Mouse (Mus musculus): Measurements from ENCODE around the gene Gprc5a. TPM values are rescaled to one million over a fixed set of nuclear protein-coding genes. Genes with fewer than 3 reads are reported as not detected.

The Gprc5a gene
- total and polyA plus RNA-seq, 3 experiments: 0.08 to 0.59 TPM; not detected in 1

DNA sequence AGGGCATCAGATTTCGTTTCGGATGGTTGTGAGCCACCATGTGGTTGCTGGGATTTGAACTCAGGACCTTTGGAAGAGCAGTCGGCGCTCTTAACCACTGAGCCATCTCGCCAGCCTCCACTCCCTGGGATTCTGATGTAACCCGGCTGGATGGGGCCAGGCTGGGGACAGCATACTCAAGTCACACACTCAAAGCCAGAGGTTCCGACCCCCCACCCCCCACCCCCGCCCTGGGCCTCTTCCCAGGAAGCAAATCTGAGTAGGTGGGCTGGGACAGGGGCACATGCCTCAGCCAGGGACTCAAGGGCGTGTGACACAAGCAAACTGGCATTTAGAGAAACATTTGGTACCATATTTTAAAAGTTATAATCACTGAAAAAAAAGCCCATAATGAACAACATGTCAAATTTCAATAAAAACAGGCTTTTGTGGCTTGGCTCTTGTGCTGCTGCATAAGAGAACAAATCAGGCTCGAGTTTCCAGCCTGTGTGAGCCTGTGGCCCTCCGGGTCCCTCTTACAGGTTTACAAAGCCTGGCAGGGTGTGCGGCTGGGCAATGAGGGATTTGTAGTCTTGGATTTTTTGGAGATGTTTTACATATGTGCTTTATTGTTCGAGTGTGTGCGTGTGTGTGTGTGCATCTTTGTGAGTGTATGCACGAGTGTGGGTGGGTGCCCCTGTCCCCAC lies 35.5 kb downstream of the Gprc5a start:
- Histone ChIP-seq H3K4me3 (replicated peaks in 1 of 3; ENCODE audit: low read depth in 2 of 3, low read length in 2 of 3, poor library complexity in 1 of 3) (no peak overlapping the region), H3K27me3 (replicated peaks) (no peaks in the 10 kb centered on the region), H3K79me2 (replicated peaks; ENCODE audit: control insufficient read depth, extremely low read depth, insufficient read depth, poor library complexity, severe bottlenecking) (no peaks in the 10 kb centered on the region), H3K9ac (ENCODE audit: insufficient read depth, low read depth) (no peak overlapping the region), H3K4me2 (ENCODE audit: insufficient read depth, low read depth, poor library complexity, severe bottlenecking) (no peak overlapping the region), H3K9me3 (replicated peaks; ENCODE audit: low read length) (no peaks in the 10 kb centered on the region), H3K4me1 (ENCODE audit: control insufficient read depth in 1 of 2, insufficient read depth in 2 of 2) (no peaks in the 10 kb centered on the region), H3K36me3 (replicated peaks in 1 of 2; ENCODE audit: control insufficient read depth in 1 of 2, insufficient read depth in 1 of 2, low read length in 1 of 2) (no peaks in the 10 kb centered on the region), H3K27ac (ENCODE audit: insufficient read depth, low read depth) (no peak overlapping the region)
- DNase-seq (ENCODE audit: extremely low read depth): no peak
- in situ Hi-C loops (cut with MboI; ENCODE audit: low pct_ligation_motif_present, low pct_unique_long_range_greater_than_20kb, low sequenced_read_pairs): no loop called here
- dilution Hi-C loops (cut with MboI; ENCODE audit: extremely low pct_ligation_motif_present, extremely low pct_unique_long_range_greater_than_20kb, low sequenced_read_pairs): no loop called here
- no peak for TF ChIP-seq IRF4 (IDR thresholded peaks at IDR 0.05; ENCODE audit: low read depth, low read length)

DNA sequence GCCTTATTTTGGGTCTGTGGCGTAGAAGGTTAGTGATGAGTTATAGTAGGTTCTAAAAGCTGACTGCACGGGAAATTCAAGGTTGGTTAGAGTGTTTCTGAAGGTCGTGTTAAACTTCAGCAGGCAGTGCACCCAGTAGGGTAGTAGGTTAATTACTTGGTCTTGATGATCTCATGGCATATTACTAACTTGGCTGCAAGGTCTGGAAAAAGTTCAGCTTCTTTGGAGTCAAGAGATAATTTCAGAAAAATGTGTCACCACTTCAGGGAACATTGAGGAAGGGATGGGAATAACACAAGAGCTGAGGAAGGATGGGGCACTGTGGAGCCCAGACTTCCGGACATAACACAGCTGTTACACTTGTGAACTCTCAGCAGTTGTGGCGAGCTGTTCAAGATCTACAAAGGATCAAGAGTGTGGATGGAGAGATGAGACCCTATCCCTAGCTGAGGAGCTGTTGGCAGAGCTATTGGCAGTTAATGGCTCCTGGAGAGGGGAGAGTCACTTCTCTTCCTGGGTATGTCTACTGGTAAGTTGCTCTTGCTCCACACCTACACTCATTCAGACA lies 37.4 kb downstream of the Gprc5a start:
- H3K4me1 ChIP-seq (ENCODE audit: control insufficient read depth in 1 of 2, insufficient read depth in 2 of 2): no peaks in the 10 kb centered on the region
- H3K9ac ChIP-seq (ENCODE audit: insufficient read depth, low read depth): no peak overlapping the region
- H3K4me3 ChIP-seq (replicated peaks in 1 of 3; ENCODE audit: low read depth in 2 of 3, low read length in 2 of 3, poor library complexity in 1 of 3): no peak overlapping the region
- H3K9me3 ChIP-seq (replicated peaks; ENCODE audit: low read length): no peaks in the 10 kb centered on the region
- DNase-seq (ENCODE audit: extremely low read depth): no peak
- TF ChIP-seq MAX (IDR thresholded peaks at IDR 0.05; ENCODE audit: low read length) (no peak), TBP (conservative IDR thresholded peaks at IDR 0.05; ENCODE audit: low read depth, low read length) (no peak), POLR2AphosphoS2 (IDR thresholded peaks at IDR 0.05; ENCODE audit: low read depth, low read length) (no peak), MAZ (IDR thresholded peaks at IDR 0.05; ENCODE audit: low read depth, low read length) (no peak), KAT2A (IDR thresholded peaks at IDR 0.05; ENCODE audit: insufficient replicate concordance, low read length) (no peak), NRF1 (IDR thresholded peaks at IDR 0.05; ENCODE audit: low read depth, low read length) (no peak), HCFC1 (IDR thresholded peaks at IDR 0.05; ENCODE audit: low read depth, low read length) (no peak)
- no peak overlapping the region for H3K27ac ChIP-seq (ENCODE audit: insufficient read depth, low read depth)
- dilution Hi-C loops (cut with MboI; ENCODE audit: extremely low pct_ligation_motif_present, extremely low pct_unique_long_range_greater_than_20kb, low sequenced_read_pairs): no loop called here
- no peaks in the 10 kb centered on the region for H3K27me3 ChIP-seq (replicated peaks)
- no peaks in the 10 kb centered on the region for H3K36me3 ChIP-seq (replicated peaks in 1 of 2; ENCODE audit: control insufficient read depth in 1 of 2, insufficient read depth in 1 of 2, low read length in 1 of 2)
- no peak overlapping the region for H3K4me2 ChIP-seq (ENCODE audit: insufficient read depth, low read depth, poor library complexity, severe bottlenecking)
- no peaks in the 10 kb centered on the region for H3K79me2 ChIP-seq (replicated peaks; ENCODE audit: control insufficient read depth, extremely low read depth, insufficient read depth, poor library complexity, severe bottlenecking)
- in situ Hi-C loops (cut with MboI; ENCODE audit: low pct_ligation_motif_present, low pct_unique_long_range_greater_than_20kb, low sequenced_read_pairs): no loop called here

- DNase-seq (ENCODE audit: extremely low read depth): no peak
- H3K9me3 ChIP-seq (replicated peaks; ENCODE audit: low read length): no peaks in the 10 kb centered on the region
- dilution Hi-C loops (cut with MboI; ENCODE audit: extremely low pct_ligation_motif_present, extremely low pct_unique_long_range_greater_than_20kb, low sequenced_read_pairs): no loop called here
- H3K9ac ChIP-seq (ENCODE audit: insufficient read depth, low read depth): no peak overlapping the region
- H3K4me3 ChIP-seq (replicated peaks in 1 of 3; ENCODE audit: low read depth in 2 of 3, low read length in 2 of 3, poor library complexity in 1 of 3): no peak overlapping the region
- no peaks in the 10 kb centered on the region for H3K36me3 ChIP-seq (replicated peaks in 1 of 2; ENCODE audit: control insufficient read depth in 1 of 2, insufficient read depth in 1 of 2, low read length in 1 of 2)
- no peaks in the 10 kb centered on the region for H3K79me2 ChIP-seq (replicated peaks; ENCODE audit: control insufficient read depth, extremely low read depth, insufficient read depth, poor library complexity, severe bottlenecking)
- H3K27me3 ChIP-seq (replicated peaks): no peaks in the 10 kb centered on the region
- H3K4me1 ChIP-seq (ENCODE audit: control insufficient read depth in 1 of 2, insufficient read depth in 2 of 2): no peaks in the 10 kb centered on the region; a peak in 1 of 4 replicates
- TF ChIP-seq JUN (IDR thresholded peaks at IDR 0.05; ENCODE audit: insufficient read depth, low read depth, low read length): no peak
- no peak for TF ChIP-seq NRF1 (IDR thresholded peaks at IDR 0.05; ENCODE audit: low read depth, low read length)
- TF ChIP-seq RCOR1 (conservative IDR thresholded peaks at IDR 0.05; ENCODE audit: low read depth, low read length): no peak
- TF ChIP-seq USF1 (IDR thresholded peaks at IDR 0.05; ENCODE audit: low read depth, low read length): no peak
- TF ChIP-seq MXI1 (IDR thresholded peaks at IDR 0.05; ENCODE audit: low read depth, low read length): no peak
- no peak for TF ChIP-seq E2F4 (IDR thresholded peaks at IDR 0.05; ENCODE audit: insufficient replicate concordance, low read depth, low read length)
- no peak overlapping the region for H3K4me2 ChIP-seq (ENCODE audit: insufficient read depth, low read depth, poor library complexity, severe bottlenecking)
- H3K27ac ChIP-seq (ENCODE audit: insufficient read depth, low read depth): no peak overlapping the region
- in situ Hi-C loops (cut with MboI; ENCODE audit: low pct_ligation_motif_present, low pct_unique_long_range_greater_than_20kb, low sequenced_read_pairs): no loop called here
These were observed 41.6 kb downstream of the Gprc5a start for GRCm38 (mm10) chr6:135107014-135107413.
